In the genomic region with DNA sequence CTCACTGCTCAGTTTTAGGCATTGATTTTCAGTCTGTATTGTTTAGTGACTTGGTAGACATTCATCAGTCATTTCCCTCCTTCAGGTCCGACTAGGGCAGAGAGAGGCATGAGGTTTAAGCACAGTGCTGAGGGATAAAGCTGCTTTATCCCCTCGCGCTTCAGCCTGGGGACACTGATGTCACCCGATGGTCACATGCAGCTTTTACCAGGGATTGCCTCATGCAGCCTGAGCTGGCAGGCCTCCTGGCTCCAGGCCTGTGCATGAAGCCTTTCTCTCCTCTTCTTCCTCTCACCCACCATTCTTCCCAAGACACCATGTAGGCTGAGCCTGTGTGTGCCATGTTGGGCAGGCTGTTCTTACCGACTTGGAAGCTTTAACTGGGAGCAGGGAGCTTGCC, we compare ENCODE assay signal across 11 mouse cellular contexts.
DNase-seq lines count a peak whose midpoint lies in the region; ATAC-seq and TF ChIP-seq lines count a peak whose summit lies in the region.
"Had no signal": no experiment of that assay in that cellular context is flagged by ENCODE, and none has a peak within 500 bp of the region (broad histone marks: within the 10 kb centered on the region; RNA-seq: fewer than 3 reads in every experiment).

No protein-coding gene starts in this region.

- H3K79me2 ChIP-seq in myocyte (ENCODE audit: control insufficient read depth, insufficient read depth), result peaks cover 82% of the 10 kb centered on the region

- peaks cover 50% of the 10 kb centered on the region for H3K4me1 ChIP-seq in hindbrain, embryonic 14.5 days (replicated peaks; ENCODE audit: control insufficient read depth, insufficient read depth, low read length)
- H3K4me1 ChIP-seq in hindbrain, embryonic 10.5 days (replicated peaks), result peaks cover 49% of the 10 kb centered on the region
- H3K4me1 ChIP-seq in bone marrow macrophage, adult 2 months (ENCODE audit: control insufficient read depth, insufficient read depth, low read length), result peaks cover 50% of the 10 kb centered on the region
- H3K4me1 ChIP-seq in forebrain, embryonic 10.5 days, result peaks cover 50% of the 10 kb centered on the region

- intact Hi-C loops in left cerebral cortex, adult 2 months (cut with DNase I), result no loop called here

- 0 out of 2 replicates have a peak overlapping the region, but pooled peaks have one; percentile 53 for H3K27ac ChIP-seq in hindbrain, embryonic 14.5 days
- no peak overlapping the region for H3K27ac ChIP-seq in hindbrain, embryonic 10.5 days
- peak overlapping the region; percentile 76 for H3K27ac ChIP-seq in bone marrow macrophage, adult 2 months (ENCODE audit: insufficient read depth, low read depth, low read length)
- H3K27ac ChIP-seq in left cerebral cortex, adult 2 months, result no peak overlapping the region
- no peak overlapping the region for H3K27ac ChIP-seq in forebrain, embryonic 10.5 days
- H3K27ac ChIP-seq: forebrain, embryonic 13.5 days; heart, embryonic 15.5 days; kidney, postnatal 0 days had no signal

- WGBS in hindbrain, embryonic 14.5 days, result 55% methylated on average over 5 of the region's 5 CpGs
- WGBS in hindbrain, embryonic 10.5 days, result 76% methylated on average over 5 of the region's 5 CpGs
- WGBS in forebrain, embryonic 10.5 days, result 64% methylated on average over 5 of the region's 5 CpGs

- H3K36me3 ChIP-seq in hindbrain, embryonic 14.5 days (replicated peaks; ENCODE audit: control insufficient read depth, insufficient read depth), result no peaks in the 10 kb centered on the region
- H3K36me3 ChIP-seq in hindbrain, embryonic 10.5 days, result no peaks in the 10 kb centered on the region
- no peaks in the 10 kb centered on the region for H3K36me3 ChIP-seq in myocyte (ENCODE audit: control insufficient read depth, insufficient read depth)
- H3K36me3 ChIP-seq in forebrain, embryonic 10.5 days (replicated peaks), result no peaks in the 10 kb centered on the region
- H3K36me3 ChIP-seq: heart, embryonic 15.5 days had no signal

- TF ChIP-seq CTCF in bone marrow macrophage, adult 2 months (IDR thresholded peaks at IDR 0.05; ENCODE audit: low read depth, low read length), result no peak
- TF ChIP-seq CTCF in left cerebral cortex, adult 2 months (IDR thresholded peaks at IDR 0.05), result no peak

- no peaks in the 10 kb centered on the region for H3K9me3 ChIP-seq in hindbrain, embryonic 14.5 days (ENCODE audit: control insufficient read depth, low read length)
- no peaks in the 10 kb centered on the region for H3K9me3 ChIP-seq in hindbrain, embryonic 10.5 days
- no peaks in the 10 kb centered on the region for H3K9me3 ChIP-seq in forebrain, embryonic 10.5 days
- H3K9me3 ChIP-seq: forebrain, embryonic 13.5 days; heart, embryonic 15.5 days had no signal

- no peak for ATAC-seq in hindbrain, embryonic 14.5 days (ENCODE audit: low FRiP score)
- ATAC-seq: forebrain, embryonic 13.5 days had no signal

- H3K4me2 ChIP-seq in hindbrain, embryonic 14.5 days (replicated peaks), result no peak overlapping the region
- no peak overlapping the region for H3K4me2 ChIP-seq in myocyte (ENCODE audit: low read depth)
- H3K4me2 ChIP-seq: forebrain, embryonic 13.5 days; heart, embryonic 15.5 days had no signal

- H3K27me3 ChIP-seq in hindbrain, embryonic 14.5 days (ENCODE audit: control insufficient read depth, insufficient read depth, low read length), result no peaks in the 10 kb centered on the region
- H3K27me3 ChIP-seq in hindbrain, embryonic 10.5 days (ENCODE audit: insufficient read depth, poor library complexity, severe bottlenecking), result no peaks in the 10 kb centered on the region
- no peaks in the 10 kb centered on the region for H3K27me3 ChIP-seq in myocyte (ENCODE audit: control insufficient read depth, insufficient read depth, insufficient read length)
- H3K27me3 ChIP-seq in forebrain, embryonic 10.5 days (ENCODE audit: poor library complexity, severe bottlenecking), result no peaks in the 10 kb centered on the region
- H3K27me3 ChIP-seq: forebrain, embryonic 13.5 days; heart, embryonic 15.5 days had no signal

- no peak for DNase-seq in hindbrain, embryonic 14.5 days (ENCODE audit: low spot score)
- DNase-seq in hindbrain, embryonic 10.5 days (ENCODE audit: low spot score), result no peak
- DNase-seq in MN1 (ENCODE audit: low spot score), result peak; percentile 49
- no peak for DNase-seq in left cerebral cortex, adult 2 months (ENCODE audit: extremely low spot score in 1 of 2, low spot score in 2 of 2)
- DNase-seq in forebrain, embryonic 10.5 days (ENCODE audit: extremely low spot score, low spot score), result no peak
- DNase-seq: gastrocnemius, postnatal 10 days had no signal

- no peak for TF ChIP-seq POLR2A in bone marrow macrophage, adult 2 months (IDR thresholded peaks at IDR 0.05; ENCODE audit: borderline replicate concordance, low read depth, low read length)
- TF ChIP-seq POLR2A in myocyte (IDR thresholded peaks at IDR 0.05; ENCODE audit: insufficient read length, low read depth), result peak; percentile 17

- no peak overlapping the region for H3K9ac ChIP-seq in hindbrain, embryonic 14.5 days
- H3K9ac ChIP-seq: forebrain, embryonic 13.5 days; heart, embryonic 15.5 days had no signal

- no peak overlapping the region for H3ac ChIP-seq in myocyte (ENCODE audit: control insufficient read depth, insufficient read length)

- no peak overlapping the region for H3K4me3 ChIP-seq in hindbrain, embryonic 14.5 days (replicated peaks; ENCODE audit: low read length)
- H3K4me3 ChIP-seq in hindbrain, embryonic 10.5 days, result no peak overlapping the region
- peak overlapping the region; percentile 12; the same call in 1 of the 2 replicates for H3K4me3 ChIP-seq in bone marrow macrophage, adult 2 months (ENCODE audit: insufficient read depth, low read length)
- no peak overlapping the region for H3K4me3 ChIP-seq in myocyte
- no peak overlapping the region for H3K4me3 ChIP-seq in left cerebral cortex, adult 2 months
- H3K4me3 ChIP-seq in forebrain, embryonic 10.5 days, result no peak overlapping the region
- H3K4me3 ChIP-seq: forebrain, embryonic 13.5 days; heart, embryonic 15.5 days had no signal

TF ChIP-seq in myocyte, 11 proteins besides CTCF, POLR2A, EP300 and RAD21:
- TF ChIP-seq USF1 (IDR thresholded peaks at IDR 0.05; ENCODE audit: low read depth) (peak; percentile 44), MYOG (IDR thresholded peaks at IDR 0.05; ENCODE audit: control insufficient read depth in 1 of 3, insufficient read depth in 1 of 3, insufficient read length in 2 of 3, low read depth in 2 of 3) (peak in 1 of 3 experiments; percentile 6), CEBPB (IDR thresholded peaks at IDR 0.05; ENCODE audit: insufficient read depth, poor library complexity, severe bottlenecking) (peak; percentile 84; the same call in 1 of the 2 replicates), POLR2AphosphoS2 (IDR thresholded peaks at IDR 0.05; ENCODE audit: insufficient read length, low read depth) (no peak), TCF12 (IDR thresholded peaks at IDR 0.05; ENCODE audit: insufficient read depth, poor library complexity, severe bottlenecking) (no peak), SRF (IDR thresholded peaks at IDR 0.05; ENCODE audit: control insufficient read depth, insufficient read length, low read depth) (no peak), MYOD1 (IDR thresholded peaks at IDR 0.05; ENCODE audit: control insufficient read depth in 1 of 3, insufficient read length in 2 of 3, low read depth in 2 of 3) (no peak), MAX (IDR thresholded peaks at IDR 0.05; ENCODE audit: low read depth) (peak; percentile 18), TCF3 (IDR thresholded peaks at IDR 0.05; ENCODE audit: insufficient read length, low read depth) (no peak), REST (IDR thresholded peaks at IDR 0.05; ENCODE audit: insufficient read depth, insufficient read length) (no peak), E2F4 (IDR thresholded peaks at IDR 0.05; ENCODE audit: insufficient read depth) (no peak)

Comparison
In these comparisons a context has a peak if more than half of its experiments do, and no peak if none do; other contexts are left out.
1. H3K27ac ChIP-seq: peak in hindbrain, embryonic 14.5 days (single experiment) and bone marrow macrophage, adult 2 months (single experiment); none in hindbrain, embryonic 10.5 days (single experiment), left cerebral cortex, adult 2 months (single experiment) and forebrain, embryonic 10.5 days (single experiment).